Mouse (Mus musculus) bone marrow, adult 2 months (tissue): ENCODE measurements around the gene Mff.

Source experiments
- CTCF ChIP-seq: fragments of 200-500 bp; IDR thresholded peaks from 2 replicates; pipeline ENCODE4 v1.5.1; 2011; ENCODE audit warnings: low read length, control low read depth; ENCODE audit not compliant: control insufficient read depth, insufficient read depth
- POLR2A ChIP-seq: fragments of 200-500 bp; IDR thresholded peaks from 2 replicates; pipeline ENCODE4 v1.6.1; 2011; ENCODE audit warnings: low read depth, mild to moderate bottlenecking, control low read depth, low read length, borderline replicate concordance; ENCODE audit not compliant: control insufficient read depth

- no peak for TF ChIP-seq CTCF
- TF ChIP-seq POLR2A = no peak
These were observed 47.7 kb downstream of the Mff start for GRCm38 (mm10) chr1:82772428-82772827.
